Mouse (Mus musculus): ENCODE measurements at regions not wholly inside any gene's neighbourhood (a gene's known extent, or its start where the extent isn't known, plus 50 kb on each side); places are given as distances from the start of the nearest gene placed in this dataset.
A peak's percentile ranks its signal among the peaks of the same experiment; 100 is the strongest.
"Not testable (repeated sequence)": the region's sequence is repeated elsewhere in the genome, so short reads cannot be mapped to it uniquely, and the experiment has no call there.

DNA sequence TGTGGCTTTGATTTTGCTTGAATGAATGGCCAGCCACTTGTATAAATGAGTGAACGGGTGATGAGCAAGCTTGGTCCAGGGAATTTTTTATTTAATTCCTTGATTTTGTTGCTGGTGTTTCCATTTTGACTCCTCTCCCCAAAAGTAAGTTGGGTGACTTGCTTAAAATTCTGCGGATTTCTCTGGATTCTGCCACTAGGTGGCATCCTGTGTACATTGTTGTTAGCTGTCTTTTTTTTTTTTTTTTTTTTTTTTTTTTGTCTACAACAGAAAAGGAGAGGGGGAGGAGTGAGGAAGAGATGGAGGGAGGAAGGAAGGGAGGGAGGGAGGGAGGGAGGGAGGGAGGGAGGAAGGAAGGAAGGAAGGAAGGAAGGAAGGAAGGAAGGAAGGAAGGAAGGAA is 91.5 kb upstream of the Zfp746 start:
- Histone ChIP-seq H3K36me3 (replicated peaks; ENCODE audit: control insufficient read depth, insufficient read depth, low read depth) (no peaks in the 10 kb centered on the region), H3K4me1 (replicated peaks; ENCODE audit: control insufficient read depth in 2 of 2, insufficient read depth in 2 of 2, low read length in 1 of 2) (no peaks in the 10 kb centered on the region), H3K9me3 (ENCODE audit: control insufficient read depth, low read length) (no peaks in the 10 kb centered on the region), H3K9ac (replicated peaks) (no peak overlapping the region), H3K27ac (no peak overlapping the region), H3K4me3 (ENCODE audit: insufficient read depth in 1 of 2, low read depth in 2 of 2, low read length in 2 of 2) (no peak overlapping the region), H3K27me3 (ENCODE audit: control insufficient read depth, insufficient read depth, low read length) (no peaks in the 10 kb centered on the region), H3K4me2 (ENCODE audit: low read depth) (no peak overlapping the region)
- DNase-seq (ENCODE audit: low read depth in 3 of 3, low spot score in 3 of 3) (peak; percentile 6 to 22 (median 18)), ATAC-seq (ENCODE audit: insufficient read depth) (no peak)
- TF ChIP-seq CTCF (IDR thresholded peaks at IDR 0.05; ENCODE audit: low read depth) (peak; percentile 18; the same call in 1 of the 2 replicates), EP300 (IDR thresholded peaks at IDR 0.05; ENCODE audit: low read depth) (no peak)
- 12% methylated on average over 2 of the region's 2 CpGs for WGBS (ENCODE audit: insufficient replicate concordance)

DNA sequence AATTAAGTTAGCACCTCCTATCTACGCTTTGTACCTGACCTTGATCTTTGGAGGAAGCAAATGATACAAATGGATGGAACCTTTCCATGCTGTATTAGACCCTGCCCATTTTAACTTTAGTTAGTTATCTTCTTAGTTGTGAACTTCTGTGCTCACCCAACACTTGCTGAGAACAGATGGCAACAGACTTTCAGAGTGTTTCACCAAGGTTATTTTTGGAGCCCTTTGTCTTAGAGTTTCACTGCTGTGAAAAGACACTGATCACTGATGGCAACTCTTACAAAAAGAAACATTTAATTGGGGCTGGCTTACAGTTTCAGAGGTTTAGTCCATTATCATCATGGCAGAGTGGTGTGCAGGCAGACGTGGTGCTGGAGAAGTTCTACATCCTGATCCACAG is 88.8 kb upstream of the Zfp746 start:
- Histone ChIP-seq H3K4me1 (replicated peaks; ENCODE audit: control insufficient read depth in 2 of 2, insufficient read depth in 2 of 2, low read length in 1 of 2) (no peaks in the 10 kb centered on the region), H3K4me3 (ENCODE audit: insufficient read depth in 1 of 2, low read depth in 2 of 2, low read length in 2 of 2) (no peak overlapping the region), H3K9me3 (ENCODE audit: control insufficient read depth, low read length) (no peaks in the 10 kb centered on the region), H3K9ac (replicated peaks) (no peak overlapping the region), H3K36me3 (replicated peaks; ENCODE audit: control insufficient read depth, insufficient read depth, low read depth) (no peaks in the 10 kb centered on the region), H3K27me3 (ENCODE audit: control insufficient read depth, insufficient read depth, low read length) (no peaks in the 10 kb centered on the region), H3K4me2 (ENCODE audit: low read depth) (no peak overlapping the region), H3K27ac (no peak overlapping the region)
- DNase-seq (ENCODE audit: low read depth in 3 of 3, low spot score in 3 of 3) (no peak), ATAC-seq (ENCODE audit: insufficient read depth) (no peak)
- no peak for TF ChIP-seq CTCF (IDR thresholded peaks at IDR 0.05; ENCODE audit: low read depth)
- TF ChIP-seq EP300 (IDR thresholded peaks at IDR 0.05; ENCODE audit: low read depth), result no peak
- 61% methylated on average over 2 of the region's 2 CpGs for WGBS (ENCODE audit: insufficient replicate concordance)

DNA sequence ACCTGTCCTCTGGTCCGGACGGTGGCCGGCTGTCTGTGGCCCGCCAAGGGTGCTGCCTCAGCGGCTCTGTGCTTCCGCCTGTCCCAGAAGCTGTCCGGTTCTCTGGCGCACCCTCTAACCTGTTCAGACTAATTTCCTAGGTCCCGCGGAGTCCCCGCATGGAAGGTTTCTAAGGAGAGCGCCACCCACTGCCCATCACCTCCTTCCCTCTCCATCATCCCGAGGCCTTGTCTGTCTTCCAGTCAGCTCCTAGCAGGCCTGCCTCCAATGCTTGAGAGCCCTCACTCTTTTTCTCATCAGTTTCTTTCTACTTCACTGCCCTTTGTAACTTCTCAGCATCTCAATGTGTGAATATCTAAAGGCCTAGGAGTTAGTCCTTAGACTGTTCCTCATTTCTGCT is 86.4 kb upstream of the Zfp746 start:
- H3K27me3 ChIP-seq (ENCODE audit: control insufficient read depth, insufficient read depth, low read length); ATAC-seq (ENCODE audit: insufficient read depth); H3K4me2 ChIP-seq (ENCODE audit: low read depth); H3K4me3 ChIP-seq (ENCODE audit: insufficient read depth in 1 of 2, low read depth in 2 of 2, low read length in 2 of 2); H3K9me3 ChIP-seq (ENCODE audit: control insufficient read depth, low read length); H3K9ac ChIP-seq (replicated peaks); H3K36me3 ChIP-seq (replicated peaks; ENCODE audit: control insufficient read depth, insufficient read depth, low read depth); DNase-seq (ENCODE audit: low read depth in 3 of 3, low spot score in 3 of 3); H3K27ac ChIP-seq; H3K4me1 ChIP-seq (replicated peaks; ENCODE audit: control insufficient read depth in 2 of 2, insufficient read depth in 2 of 2, low read length in 1 of 2): not testable (repeated sequence)
- 76% methylated on average over 8 of the region's 13 CpGs for WGBS (ENCODE audit: insufficient replicate concordance)

DNA sequence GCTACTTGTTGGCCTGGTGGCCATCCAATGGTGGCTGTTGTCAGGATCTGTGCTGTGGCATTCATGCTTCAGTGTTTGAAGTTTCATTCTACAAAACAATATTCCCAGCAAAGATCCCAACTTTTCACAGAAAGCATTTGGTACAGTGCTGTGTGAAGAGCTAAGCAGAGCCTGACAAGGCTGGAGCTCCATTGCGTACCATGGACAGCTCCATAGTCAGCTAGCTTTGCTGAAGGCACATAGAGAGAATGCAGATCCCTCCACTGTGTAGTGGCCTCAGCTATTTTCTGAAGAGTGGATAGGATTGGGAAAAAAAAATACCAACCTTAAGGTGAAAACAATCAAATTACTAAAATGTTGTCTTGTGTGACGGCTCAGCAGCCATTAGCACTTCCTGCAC is 50.5 kb upstream of the Zfp746 start:
- H3K4me1 ChIP-seq (replicated peaks; ENCODE audit: control insufficient read depth in 2 of 2, insufficient read depth in 2 of 2, low read length in 1 of 2), result no peaks in the 10 kb centered on the region
- H3K4me3 ChIP-seq (ENCODE audit: insufficient read depth in 1 of 2, low read depth in 2 of 2, low read length in 2 of 2), result no peak overlapping the region
- 36% methylated on average over 2 of the region's 2 CpGs for WGBS (ENCODE audit: insufficient replicate concordance)
- H3K9me3 ChIP-seq (ENCODE audit: control insufficient read depth, low read length), result no peaks in the 10 kb centered on the region
- H3K4me2 ChIP-seq (ENCODE audit: low read depth), result no peak overlapping the region
- no peaks in the 10 kb centered on the region for H3K36me3 ChIP-seq (replicated peaks; ENCODE audit: control insufficient read depth, insufficient read depth, low read depth)
- ATAC-seq (ENCODE audit: insufficient read depth) (no peak), DNase-seq (ENCODE audit: low read depth in 3 of 3, low spot score in 3 of 3) (no peak)
- TF ChIP-seq EP300 (IDR thresholded peaks at IDR 0.05; ENCODE audit: low read depth) (no peak), CTCF (IDR thresholded peaks at IDR 0.05; ENCODE audit: low read depth) (no peak)
- H3K27ac ChIP-seq, result no peak overlapping the region
- no peak overlapping the region for H3K9ac ChIP-seq (replicated peaks)
- no peaks in the 10 kb centered on the region for H3K27me3 ChIP-seq (ENCODE audit: control insufficient read depth, insufficient read depth, low read length)
